Mouse (Mus musculus) erythroid progenitor cell, adult 5-6 weeks (primary cell): ENCODE measurements around the gene Fbxo7. TPM values are rescaled to one million over a fixed set of nuclear protein-coding genes. Genes with fewer than 3 reads are reported as not detected.

Source experiments
- ATAC-seq: replicated peaks from 2 replicates; pipeline ENCODE4 v1.8.0; 2016; ENCODE audit warnings: moderate number of reproducible peaks, mild to moderate bottlenecking, moderate TSS enrichment, inconsistent platforms; ENCODE audit not compliant: poor library complexity, low FRiP score, severe bottlenecking
- total RNA-seq, 2 experiments: library from RNA; stranded (forward) in 1 of 2; stranded (reverse) in 1 of 2; fragments of 150-400 nt in 1 of 2; fragments of 186-747, 209-891 nt in 1 of 2; gene quantifications; 2 replicates each; pipeline versions ENCODE4 v1.2.3 to v1.2.4; 2015 to 2017; ENCODE audit warnings: low replicate concordance in 2 of 2

The Fbxo7 gene
- total RNA-seq, 2 experiments from 2014 or later, result 120 to 140 TPM

- ATAC-seq, result no peak
Observed at GRCm38 (mm10) chr10:86074971-86075711, 53.4 kb downstream of the Fbxo7 start.

- no peak for ATAC-seq
Observed at GRCm38 (mm10) chr10:86077272-86077671, 55.5 kb downstream of the Fbxo7 start.

GRCm38 (mm10) chr10:86078761-86079160 lies 57.0 kb downstream of the Fbxo7 start:
- ATAC-seq, result no peak

- peak; percentile 51; the same call in 1 of the 2 replicates for ATAC-seq
Observed at GRCm38 (mm10) chr10:86079921-86080320, 58.1 kb downstream of the Fbxo7 start.

- peak; percentile 78 for ATAC-seq
Observed at GRCm38 (mm10) chr10:86091919-86092318, 70.1 kb downstream of the Fbxo7 start.

- ATAC-seq, result no peak
Observed at GRCm38 (mm10) chr10:86093109-86094035, 71.6 kb downstream of the Fbxo7 start.

- ATAC-seq, result no peak
Observed at GRCm38 (mm10) chr10:86098363-86098762, 76.6 kb downstream of the Fbxo7 start.

- no peak for ATAC-seq
Observed at GRCm38 (mm10) chr10:86100281-86100851, 78.6 kb downstream of the Fbxo7 start.

Other genes with a start within 250 kb of the Fbxo7 start
- gene Pwp1, start 192.5 kb upstream of the Fbxo7 start, total RNA-seq (2015; ENCODE audit: low replicate concordance), result 9.6 and 24.5 TPM in 2 replicates
- 6.1 and 10.4 TPM in 2 replicates for gene Pwp1, start 192.5 kb upstream of the Fbxo7 start, total RNA-seq (2017; ENCODE audit: low replicate concordance)
- 14.8 and 26.0 TPM in 2 replicates for gene Prdm4, start 104.8 kb upstream of the Fbxo7 start, total RNA-seq (2015; ENCODE audit: low replicate concordance)
- 22.2 and 37.8 TPM in 2 replicates for gene Prdm4, start 104.8 kb upstream of the Fbxo7 start, total RNA-seq (2017; ENCODE audit: low replicate concordance)
- gene Ascl4, start 94.3 kb upstream of the Fbxo7 start, total RNA-seq (2015; ENCODE audit: low replicate concordance), result not detected in 2 replicates
- gene Ascl4, start 94.3 kb upstream of the Fbxo7 start, total RNA-seq (2017; ENCODE audit: low replicate concordance), result not detected in 2 replicates
- gene Rtcb, start 64.1 kb upstream of the Fbxo7 start, total RNA-seq (2015; ENCODE audit: low replicate concordance), result 15.9 and 18.4 TPM in 2 replicates
- gene Rtcb, start 64.1 kb upstream of the Fbxo7 start, total RNA-seq (2017; ENCODE audit: low replicate concordance), result 20.2 and 40.9 TPM in 2 replicates
- not detected in 2 replicates for gene Bpifc, start 10.1 kb upstream of the Fbxo7 start, total RNA-seq (2015; ENCODE audit: low replicate concordance)
- not detected in 2 replicates for gene Bpifc, start 10.1 kb upstream of the Fbxo7 start, total RNA-seq (2017; ENCODE audit: low replicate concordance)